Comparison of ENCODE assay signal across 26 mouse cellular contexts in genomic region chr9:111429363-111429750, GRCm38 (mm10). TPM values are rescaled to one million over a fixed set of nuclear protein-coding genes. Genes with fewer than 3 reads are reported as not detected.
DNase-seq lines count a peak whose midpoint lies in the region; ATAC-seq and TF ChIP-seq lines count a peak whose summit lies in the region.
"Had no signal": no experiment of that assay in that cellular context is flagged by ENCODE, and none has a peak within 500 bp of the region (broad histone marks: within the 10 kb centered on the region; RNA-seq: fewer than 3 reads in every experiment).

No protein-coding gene starts in this region.

- 24% methylated on average over 2 of the region's 2 CpGs for WGBS in heart, embryonic 12.5 days
- WGBS in lung, embryonic 14.5 days, result 38% methylated on average over 2 of the region's 2 CpGs
- WGBS in lung, adult 2 months, result 46% methylated on average over 2 of the region's 2 CpGs
- 21% methylated on average over 2 of the region's 2 CpGs for WGBS in olfactory bulb, adult 2 months
- WGBS in stomach, postnatal 0 days, result 50% methylated on average over 2 of the region's 2 CpGs

- no peak for TF ChIP-seq CTCF in lung, embryonic 14.5 days (IDR thresholded peaks at IDR 0.05; ENCODE audit: low read depth)
- TF ChIP-seq CTCF in lung, adult 2 months (IDR thresholded peaks at IDR 0.05; ENCODE audit: insufficient read depth, low read length), result no peak
- no peak for TF ChIP-seq CTCF in olfactory bulb, adult 2 months (IDR thresholded peaks at IDR 0.05; ENCODE audit: insufficient read depth, low read depth, low read length)
- no peak for TF ChIP-seq CTCF in stomach, postnatal 0 days (IDR thresholded peaks at IDR 0.05; ENCODE audit: low read depth)

- no peak for TF ChIP-seq POLR2A in lung, adult 2 months (IDR thresholded peaks at IDR 0.05; ENCODE audit: borderline replicate concordance, extremely low read depth, low read depth, low read length)
- TF ChIP-seq POLR2A in olfactory bulb, adult 2 months (IDR thresholded peaks at IDR 0.05; ENCODE audit: insufficient read depth, low read depth, low read length), result no peak

- H3K4me2 ChIP-seq in heart, embryonic 12.5 days, result no peak overlapping the region
- no peak overlapping the region for H3K4me2 ChIP-seq in lung, embryonic 14.5 days
- H3K4me2 ChIP-seq in stomach, postnatal 0 days (replicated peaks; ENCODE audit: low read depth), result no peak overlapping the region
- H3K4me2 ChIP-seq: intestine, embryonic 15.5 days; limb, embryonic 13.5 days; liver, embryonic 13.5 days; midbrain, embryonic 11.5 days had no signal

- no peaks in the 10 kb centered on the region for H3K36me3 ChIP-seq in heart, embryonic 12.5 days
- H3K36me3 ChIP-seq in lung, embryonic 14.5 days (ENCODE audit: insufficient read depth), result no peaks in the 10 kb centered on the region
- no peaks in the 10 kb centered on the region for H3K36me3 ChIP-seq in stomach, postnatal 0 days (ENCODE audit: control insufficient read depth, insufficient read depth, low read length)
- H3K36me3 ChIP-seq: hindbrain, embryonic 10.5 days; intestine, embryonic 15.5 days; limb, embryonic 13.5 days; liver, embryonic 13.5 days had no signal

- H3K4me1 ChIP-seq in heart, embryonic 12.5 days (replicated peaks), result peaks cover 9% of the 10 kb centered on the region
- no peaks in the 10 kb centered on the region for H3K4me1 ChIP-seq in lung, embryonic 14.5 days (ENCODE audit: insufficient read depth)
- H3K4me1 ChIP-seq in lung, adult 2 months (ENCODE audit: control insufficient read depth, insufficient read depth, low read length), result no peaks in the 10 kb centered on the region
- peaks cover 3% of the 10 kb centered on the region; the same call in 1 of the 2 replicates for H3K4me1 ChIP-seq in olfactory bulb, adult 2 months (ENCODE audit: control insufficient read depth, insufficient read depth, low read length)
- H3K4me1 ChIP-seq in stomach, postnatal 0 days (replicated peaks; ENCODE audit: control insufficient read depth, insufficient read depth), result no peaks in the 10 kb centered on the region
- H3K4me1 ChIP-seq: intestine, embryonic 15.5 days; limb, embryonic 13.5 days; liver, embryonic 13.5 days had no signal

- no peak overlapping the region for H3K4me3 ChIP-seq in heart, embryonic 12.5 days
- H3K4me3 ChIP-seq in lung, embryonic 14.5 days (ENCODE audit: low read depth, low read length), result no peak overlapping the region
- H3K4me3 ChIP-seq in lung, adult 2 months (replicated peaks; ENCODE audit: extremely low read depth, low read depth, low read length), result no peak overlapping the region
- no peak overlapping the region for H3K4me3 ChIP-seq in olfactory bulb, adult 2 months (ENCODE audit: insufficient read depth, low read depth, low read length)
- no peak overlapping the region for H3K4me3 ChIP-seq in stomach, postnatal 0 days (ENCODE audit: low read depth, low read length)
- H3K4me3 ChIP-seq: hindbrain, embryonic 10.5 days; intestine, embryonic 15.5 days; limb, embryonic 13.5 days; liver, embryonic 13.5 days had no signal

- ATAC-seq in heart, embryonic 12.5 days (ENCODE audit: insufficient number of reproducible peaks, low FRiP score), result no peak
- ATAC-seq in lung, embryonic 14.5 days (ENCODE audit: insufficient read depth), result peak; percentile 75
- no peak for ATAC-seq in erythroblast, adult 5-6 weeks (replicated peaks; ENCODE audit: low FRiP score, poor library complexity, severe bottlenecking)
- ATAC-seq in stomach, postnatal 0 days (ENCODE audit: low FRiP score, low TSS enrichment), result no peak
- ATAC-seq: forebrain, embryonic 14.5 days; hindbrain, embryonic 16.5 days; intestine, embryonic 15.5 days had no signal

- DNase-seq in heart, adult 11 months, result peak; percentile 80
- DNase-seq in lung, embryonic 14.5 days, result peak; percentile 68
- no peak for DNase-seq in lung, adult 2 months
- peak; percentile 22 for DNase-seq in lung, postnatal 10 days
- no peak for DNase-seq in stomach, postnatal 0 days (ENCODE audit: low spot score)
- DNase-seq: adrenal gland, adult 2 months; cerebellum, adult 11-12 months; cerebellum, postnatal 10 days; gastrocnemius, postnatal 14 days; kidney, adult 9 months; kidney, postnatal 14 days; layer of hippocampus, postnatal 36 days; liver, embryonic 13.5 days; right cerebral cortex, adult 18-20 months; right cerebral cortex, postnatal 4 days; thymus, postnatal 36 days had no signal

- H3K9ac ChIP-seq in heart, embryonic 12.5 days, result no peak overlapping the region
- H3K9ac ChIP-seq in lung, embryonic 14.5 days, result no peak overlapping the region
- H3K9ac ChIP-seq in stomach, postnatal 0 days (ENCODE audit: low read length), result no peak overlapping the region
- H3K9ac ChIP-seq: intestine, embryonic 15.5 days; limb, embryonic 13.5 days; liver, embryonic 13.5 days had no signal

- no peak for TF ChIP-seq EP300 in stomach, postnatal 0 days (optimal IDR thresholded peaks at IDR 0.05)

- H3K27me3 ChIP-seq in heart, embryonic 12.5 days (replicated peaks), result no peaks in the 10 kb centered on the region
- no peaks in the 10 kb centered on the region for H3K27me3 ChIP-seq in lung, embryonic 14.5 days (ENCODE audit: insufficient read depth, low read length)
- no peaks in the 10 kb centered on the region for H3K27me3 ChIP-seq in stomach, postnatal 0 days (ENCODE audit: control insufficient read depth, insufficient read depth, low read length)
- H3K27me3 ChIP-seq: intestine, embryonic 15.5 days; limb, embryonic 13.5 days; liver, embryonic 13.5 days had no signal

- peaks cover 3% of the 10 kb centered on the region; the same call in 1 of the 2 replicates for H3K9me3 ChIP-seq in heart, embryonic 12.5 days (replicated peaks)
- H3K9me3 ChIP-seq in lung, embryonic 14.5 days (ENCODE audit: low read depth, low read length), result no peaks in the 10 kb centered on the region
- no peaks in the 10 kb centered on the region for H3K9me3 ChIP-seq in stomach, postnatal 0 days (ENCODE audit: control insufficient read depth, low read length)
- H3K9me3 ChIP-seq: hindbrain, embryonic 10.5 days; intestine, embryonic 15.5 days; limb, embryonic 13.5 days; liver, embryonic 13.5 days had no signal

- H3K27ac ChIP-seq in heart, embryonic 12.5 days (ENCODE audit: poor library complexity, severe bottlenecking), result no peak overlapping the region
- no peak overlapping the region for H3K27ac ChIP-seq in lung, embryonic 14.5 days (ENCODE audit: low read depth)
- H3K27ac ChIP-seq in olfactory bulb, adult 2 months (ENCODE audit: insufficient read depth, low read depth, low read length), result 0 out of 2 replicates have a peak overlapping the region, but pooled peaks have one; percentile 2
- H3K27ac ChIP-seq in stomach, postnatal 0 days (replicated peaks), result no peak overlapping the region
- H3K27ac ChIP-seq: hindbrain, embryonic 10.5 days; intestine, embryonic 15.5 days; limb, embryonic 13.5 days; liver, embryonic 13.5 days; macrophage had no signal

RNA-seq across cellular contexts. Expression of gene Dclk3, which starts 9.5 kb away (rescaled TPM):
- 2.7 and 3.6 TPM in 2 replicates for polyA plus RNA-seq in heart, embryonic 12.5 days (2016; fragmentation: Nextera tagmentation; extraction: Ambion mirVana)
- polyA plus RNA-seq in lung, embryonic 14.5 days (2014; fragmentation: Nextera tagmentation; extraction: Ambion mirVana), result 0.23 TPM in 1 of 2 replicates, not detected in the other
- polyA plus RNA-seq in lung, adult 2 months (2012; rRNA removed), result 0.98 and 1.8 TPM in 2 replicates
- polyA plus RNA-seq in olfactory bulb, adult 2 months (2012; ENCODE audit: insufficient read depth, insufficient read length, low replicate concordance, missing spikeins), result not detected in 2 replicates
- total RNA-seq in erythroblast, adult 5-6 weeks (2015; ENCODE audit: low replicate concordance), result not detected in 2 replicates
- not detected in 2 replicates for total RNA-seq in erythroblast, adult 5-6 weeks (2017; ENCODE audit: low replicate concordance)
- 0.35 and 0.44 TPM in 2 replicates for polyA plus RNA-seq in stomach, postnatal 0 days (2015; fragmentation: Nextera tagmentation; extraction: Ambion mirVana)
- polyA plus RNA-seq: liver, embryonic 13.5 days; macrophage had no signal

Comparison
In these comparisons a context has a peak if more than half of its experiments do, and no peak if none do; other contexts are left out.
1. DNase-seq: peak in heart, adult 11 months (single experiment), lung, embryonic 14.5 days (single experiment) and lung, postnatal 10 days (single experiment); none in lung, adult 2 months (single experiment) and stomach, postnatal 0 days (single experiment).